Mouse (Mus musculus): Measurements from ENCODE around the gene Tril.

DNA sequence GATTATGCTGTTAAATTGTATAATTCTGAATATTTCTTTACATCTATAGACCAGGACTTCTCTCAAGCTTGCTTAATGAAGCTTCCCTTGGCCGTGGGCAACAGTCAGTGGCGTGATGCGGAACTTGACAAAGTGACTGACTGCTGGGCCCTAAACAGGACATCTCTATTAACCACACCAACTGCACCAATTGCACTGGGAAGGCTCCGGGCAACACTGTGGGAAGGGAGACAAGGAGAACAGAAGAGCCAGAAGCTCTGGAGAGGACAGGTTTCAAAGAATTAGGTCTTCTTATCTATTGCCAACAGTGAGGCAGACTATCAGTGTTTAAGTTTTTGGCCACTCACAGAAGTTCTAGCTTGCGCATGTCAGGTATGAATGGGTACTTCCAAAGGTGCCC lies 38.4 kb downstream of the Tril start:
- no peak for TF ChIP-seq CTCF (IDR thresholded peaks at IDR 0.05; ENCODE audit: control insufficient read depth, insufficient read depth, insufficient replicate concordance, low read depth, low read length)
- TF ChIP-seq POLR2A (IDR thresholded peaks at IDR 0.05; ENCODE audit: control insufficient read depth, low read depth, low read length), result no peak
